Comparison of ENCODE assay signal across 9 mouse cellular contexts in the genomic region with DNA sequence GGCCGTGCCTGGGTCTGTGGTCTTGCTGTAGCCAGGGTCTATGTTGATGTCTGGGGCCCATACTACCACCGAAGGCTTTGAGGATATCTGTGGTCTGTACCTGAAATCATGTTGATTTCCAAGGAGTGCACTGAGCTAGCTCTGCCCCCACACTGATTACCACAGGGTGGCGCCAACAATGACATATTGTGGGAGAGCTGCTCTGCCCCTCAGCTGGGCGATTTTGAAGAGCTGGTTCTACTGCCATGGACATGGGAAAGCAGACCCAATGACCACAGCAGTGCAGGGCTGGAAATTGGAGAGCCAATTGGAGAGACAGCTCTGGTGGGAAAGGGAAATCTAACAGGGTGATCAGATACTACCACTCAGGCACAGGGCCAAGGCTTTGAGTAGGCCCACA.
DNase-seq lines count a peak whose midpoint lies in the region; ATAC-seq and TF ChIP-seq lines count a peak whose summit lies in the region.
"Had no signal": no experiment of that assay in that cellular context is flagged by ENCODE, and none has a peak within 500 bp of the region (broad histone marks: within the 10 kb centered on the region; RNA-seq: fewer than 3 reads in every experiment).

No protein-coding gene starts in this region.

- H3K4me1 ChIP-seq in intestine, postnatal 0 days (replicated peaks; ENCODE audit: control insufficient read depth, insufficient read depth, low read length), result no peaks in the 10 kb centered on the region
- no peaks in the 10 kb centered on the region for H3K4me1 ChIP-seq in intestine, embryonic 16.5 days (ENCODE audit: control insufficient read depth, insufficient read depth, low read length)
- H3K4me1 ChIP-seq: hindbrain, embryonic 13.5 days had no signal

- ATAC-seq in intestine, postnatal 0 days, result no peak
- no peak for ATAC-seq in intestine, embryonic 16.5 days

- no peaks in the 10 kb centered on the region for H3K36me3 ChIP-seq in intestine, postnatal 0 days (ENCODE audit: control insufficient read depth, insufficient read depth)
- no peaks in the 10 kb centered on the region for H3K36me3 ChIP-seq in intestine, embryonic 16.5 days (ENCODE audit: control insufficient read depth, insufficient read depth, low read length)
- H3K36me3 ChIP-seq: hindbrain, embryonic 13.5 days had no signal

- TF ChIP-seq CTCF in intestine, postnatal 0 days (IDR thresholded peaks at IDR 0.05; ENCODE audit: low read depth), result peak; percentile 51
- peak; percentile 17; the same call in 1 of the 2 replicates for TF ChIP-seq CTCF in brain, embryonic 14.5 days (IDR thresholded peaks at IDR 0.05; ENCODE audit: borderline replicate concordance, extremely low read depth, insufficient read depth, insufficient read length)

- no peaks in the 10 kb centered on the region for H3K9me3 ChIP-seq in intestine, postnatal 0 days (ENCODE audit: control insufficient read depth)
- H3K9me3 ChIP-seq in intestine, embryonic 16.5 days (ENCODE audit: control insufficient read depth, low read length), result no peaks in the 10 kb centered on the region
- H3K9me3 ChIP-seq: hindbrain, embryonic 13.5 days had no signal

- H3K9ac ChIP-seq in intestine, postnatal 0 days (ENCODE audit: low read depth, low read length), result no peak overlapping the region
- H3K9ac ChIP-seq in intestine, embryonic 16.5 days (ENCODE audit: low read depth, low read length), result no peak overlapping the region
- H3K9ac ChIP-seq: hindbrain, embryonic 13.5 days had no signal

- peak; percentile 4 for DNase-seq in urinary bladder, postnatal 14 days (ENCODE audit: low spot score)
- no peak for DNase-seq in urinary bladder, adult 2 months (ENCODE audit: low spot score)
- DNase-seq in brain, embryonic 14.5 days (ENCODE audit: low read depth), result no peak
- DNase-seq in thymus, postnatal 4 days, result peak; percentile 52
- no peak for DNase-seq in urinary bladder, postnatal 10 days (ENCODE audit: low spot score)
- DNase-seq in heart, adult 8-10 months (ENCODE audit: low spot score), result no peak

- no peak overlapping the region for H3K4me3 ChIP-seq in intestine, postnatal 0 days (ENCODE audit: low read depth, low read length)
- no peak overlapping the region for H3K4me3 ChIP-seq in intestine, embryonic 16.5 days (ENCODE audit: low read length)
- H3K4me3 ChIP-seq: hindbrain, embryonic 13.5 days had no signal

- no peaks in the 10 kb centered on the region for H3K27me3 ChIP-seq in intestine, postnatal 0 days (replicated peaks; ENCODE audit: control insufficient read depth, insufficient read depth, low read length)
- no peaks in the 10 kb centered on the region for H3K27me3 ChIP-seq in intestine, embryonic 16.5 days (replicated peaks; ENCODE audit: control insufficient read depth, insufficient read depth, low read length)
- H3K27me3 ChIP-seq: hindbrain, embryonic 13.5 days had no signal

- 86% methylated on average over 4 of the region's 4 CpGs for WGBS in intestine, postnatal 0 days
- 90% methylated on average over 4 of the region's 4 CpGs for WGBS in intestine, embryonic 16.5 days

- TF ChIP-seq POLR2A in brain, embryonic 14.5 days (IDR thresholded peaks at IDR 0.05; ENCODE audit: borderline replicate concordance, extremely low read depth, insufficient read depth, insufficient read length, poor library complexity, severe bottlenecking), result no peak

- H3K4me2 ChIP-seq in intestine, postnatal 0 days (replicated peaks; ENCODE audit: low read depth), result no peak overlapping the region
- no peak overlapping the region for H3K4me2 ChIP-seq in intestine, embryonic 16.5 days (ENCODE audit: low read depth, low read length)
- H3K4me2 ChIP-seq: hindbrain, embryonic 13.5 days had no signal

- no peak overlapping the region for H3K27ac ChIP-seq in intestine, postnatal 0 days (ENCODE audit: low read depth, low read length)
- H3K27ac ChIP-seq in intestine, embryonic 16.5 days (ENCODE audit: low read length), result no peak overlapping the region
- H3K27ac ChIP-seq: hindbrain, embryonic 13.5 days had no signal

Comparison
In these comparisons a context has a peak if more than half of its experiments do, and no peak if none do; other contexts are left out.
1. DNase-seq: peak in urinary bladder, postnatal 14 days (single experiment) and thymus, postnatal 4 days (single experiment); none in urinary bladder, adult 2 months (single experiment), brain, embryonic 14.5 days (single experiment), urinary bladder, postnatal 10 days (single experiment) and heart, adult 8-10 months (single experiment).